Mouse (Mus musculus) intestine, embryonic 16.5 days (tissue): ENCODE measurements around the gene Rnase4. TPM values are rescaled to one million over a fixed set of nuclear protein-coding genes. Genes with fewer than 3 reads are reported as not detected.
A peak's percentile ranks its signal among the peaks of the same experiment; 100 is the strongest.

Source experiments
- ATAC-seq: fragments of 200-750 bp; cut with Nextera tagmentation; 2 replicates; pipeline ENCODE4 v1.8.0; 2017; ENCODE audit warnings: moderate TSS enrichment, moderate library complexity
- H3K27ac ChIP-seq: fragments of 300-500 bp; sonication (generic); 2 replicates; pipeline ENCODE4 v1.5.1; 2014; ENCODE audit warnings: mild to moderate bottlenecking, low read length
- H3K27me3 ChIP-seq: fragments of 300-500 bp; sonication (generic); replicated peaks from 2 replicates; pipeline ENCODE4 v1.6.1; 2014; ENCODE audit warnings: low read length, control low read depth, mixed read lengths; ENCODE audit not compliant: control insufficient read depth, insufficient read depth
- H3K36me3 ChIP-seq: fragments of 300-500 bp; sonication (generic); 2 replicates; pipeline ENCODE4 v1.6.1; 2014; ENCODE audit warnings: low read length, control low read depth; ENCODE audit not compliant: control insufficient read depth, insufficient read depth
- H3K4me1 ChIP-seq: fragments of 300-500 bp; sonication (generic); 2 replicates; pipeline ENCODE4 v1.6.1; 2014; ENCODE audit warnings: low read length, control low read depth, mixed read lengths; ENCODE audit not compliant: control insufficient read depth, insufficient read depth
- H3K4me2 ChIP-seq: fragments of 300-500 bp; sonication (generic); 2 replicates; pipeline ENCODE4 v1.6.1; 2014; ENCODE audit warnings: low read depth, low read length, control low read depth
- H3K4me3 ChIP-seq: fragments of 300-500 bp; sonication (generic); 2 replicates; pipeline ENCODE4 v1.5.1; 2014; ENCODE audit warnings: mild to moderate bottlenecking, low read length
- H3K9ac ChIP-seq: fragments of 300-500 bp; sonication (generic); 2 replicates; pipeline ENCODE4 v1.6.1; 2014; ENCODE audit warnings: low read depth, low read length
- H3K9me3 ChIP-seq: fragments of 300-500 bp; sonication (generic); 2 replicates; pipeline ENCODE4 v1.6.1; 2016; ENCODE audit warnings: low read length, control low read depth; ENCODE audit not compliant: control insufficient read depth
- WGBS: fragments of 180-500 bp; shearing (Covaris S2); extraction: QIAGEN DNeasy Blood & Tissue Kit; methylation state at CpG from one replicate; pipeline ENCODE4 v1.1.7; 2014; 5-methylcytosine and 5-hydroxymethylcytosine counted together
- polyA plus RNA-seq: library from polyadenylated mRNA; unstranded; fragments of >200 nt; fragmentation: Nextera tagmentation; extraction: Ambion mirVana; gene quantifications from 2 replicates; pipeline ENCODE4 v1.2.1, GENCODE M21; 2015

Rnase4 gene
- polyA plus RNA-seq = 288 and 336 TPM in 2 replicates

GRCm38 (mm10) chr14:51090921-51091900, at the start of gene Rnase4, which contains the start of gene Ang:
TSS of gene Rnase4 (plus strand) at chr14:51091077.
TSS of gene Ang (plus strand) at chr14:51091150.
- Histone ChIP-seq H3K27ac (peak within 1 kb of the TSS; percentile 85), H3K9ac (peak within 1 kb of the TSS; percentile 73), H3K27me3 (no peaks in the 10 kb centered on the region), H3K4me2 (peak within 1 kb of the TSS; percentile 70), H3K4me1 (peaks cover 21% of the 10 kb centered on the region; the same call in 1 of the 2 replicates), H3K4me3 (peak within 1 kb of the TSS; percentile 75), H3K36me3 (no peaks in the 10 kb centered on the region), H3K9me3 (no peaks in the 10 kb centered on the region)
- WGBS = 5% methylated on average over 33 of the region's 33 CpGs
- ATAC-seq = peak; percentile 29

GRCm38 (mm10) chr14:51041769-51042168, 49.1 kb upstream of the Rnase4 start, which contains the start of gene Rnase9:
TSS of gene Rnase9 (minus strand) at chr14:51041869.
- no peak for ATAC-seq
- WGBS = 79% methylated on average over 6 of the region's 6 CpGs
- Histone ChIP-seq H3K27me3 (no peaks in the 10 kb centered on the region), H3K9me3 (no peaks in the 10 kb centered on the region), H3K4me1 (no peaks in the 10 kb centered on the region), H3K9ac (no peak within 1 kb of the TSS), H3K4me2 (no peak within 1 kb of the TSS), H3K27ac (no peak within 1 kb of the TSS), H3K36me3 (no peaks in the 10 kb centered on the region), H3K4me3 (no peak within 1 kb of the TSS)

GRCm38 (mm10) chr14:51047846-51048245, 43.0 kb upstream of the Rnase4 start:
- no peaks in the 10 kb centered on the region for H3K27me3 ChIP-seq
- H3K9ac ChIP-seq = no peak overlapping the region
- no peak overlapping the region for H3K4me2 ChIP-seq
- ATAC-seq = no peak
- H3K4me1 ChIP-seq = no peaks in the 10 kb centered on the region
- WGBS = 36% methylated on average over 5 of the region's 5 CpGs
- H3K4me3 ChIP-seq = no peak overlapping the region
- H3K36me3 ChIP-seq = no peaks in the 10 kb centered on the region
- no peaks in the 10 kb centered on the region for H3K9me3 ChIP-seq
- H3K27ac ChIP-seq = no peak overlapping the region

- 0 out of 2 replicates have a peak, but pooled peaks cover 3% of the 10 kb centered on the region for H3K4me1 ChIP-seq
- no peak within 1 kb of the TSS for H3K9ac ChIP-seq
- H3K4me2 ChIP-seq = no peak within 1 kb of the TSS
- H3K27me3 ChIP-seq = no peaks in the 10 kb centered on the region
- no peaks in the 10 kb centered on the region for H3K36me3 ChIP-seq
- no peak for ATAC-seq
- H3K4me3 ChIP-seq = no peak within 1 kb of the TSS
- no peak within 1 kb of the TSS for H3K27ac ChIP-seq
- no peaks in the 10 kb centered on the region for H3K9me3 ChIP-seq
- 81% methylated on average over 2 of the region's 2 CpGs for WGBS
These were observed 40.8 kb upstream of the Rnase4 start, which contains the start of gene Rnase11 for GRCm38 (mm10) chr14:51050063-51050462. TSS of gene Rnase11 (minus strand) at chr14:51050163.

- ATAC-seq = no peak
- WGBS = 60% methylated on average over 5 of the region's 5 CpGs
- H3K9ac ChIP-seq = no peak overlapping the region
- H3K4me1 ChIP-seq = 0 out of 2 replicates have a peak, but pooled peaks cover 3% of the 10 kb centered on the region
- no peak overlapping the region for H3K27ac ChIP-seq
- H3K36me3 ChIP-seq = no peaks in the 10 kb centered on the region
- no peaks in the 10 kb centered on the region for H3K27me3 ChIP-seq
- no peaks in the 10 kb centered on the region for H3K9me3 ChIP-seq
- no peak overlapping the region for H3K4me2 ChIP-seq
- H3K4me3 ChIP-seq = no peak overlapping the region
These were observed 38.9 kb upstream of the Rnase4 start for GRCm38 (mm10) chr14:51051941-51052340.

GRCm38 (mm10) chr14:51053176-51053575, 37.7 kb upstream of the Rnase4 start:
- Histone ChIP-seq H3K9ac (no peak overlapping the region), H3K4me3 (no peak overlapping the region), H3K9me3 (no peaks in the 10 kb centered on the region), H3K27me3 (no peaks in the 10 kb centered on the region), H3K27ac (no peak overlapping the region), H3K4me1 (0 out of 2 replicates have a peak, but pooled peaks cover 3% of the 10 kb centered on the region), H3K4me2 (no peak overlapping the region), H3K36me3 (no peaks in the 10 kb centered on the region)
- ATAC-seq = no peak
- WGBS = 60% methylated on average over 5 of the region's 5 CpGs

GRCm38 (mm10) chr14:51054243-51055237, 36.3 kb upstream of the Rnase4 start:
- Histone ChIP-seq H3K27ac (no peak overlapping the region), H3K9me3 (no peaks in the 10 kb centered on the region), H3K9ac (no peak overlapping the region), H3K4me2 (no peak overlapping the region), H3K36me3 (no peaks in the 10 kb centered on the region), H3K27me3 (no peaks in the 10 kb centered on the region), H3K4me3 (no peak overlapping the region), H3K4me1 (0 out of 2 replicates have a peak, but pooled peaks cover 3% of the 10 kb centered on the region)
- ATAC-seq = no peak
- WGBS = 66% methylated on average over 13 of the region's 13 CpGs

- H3K27ac ChIP-seq = no peak within 1 kb of the TSS
These were observed 33.5 kb upstream of the Rnase4 start, which contains the start of gene Rnase12 for GRCm38 (mm10) chr14:51057401-51057831. TSS of gene Rnase12 (minus strand) at chr14:51057661.

More at GRCm38 (mm10) chr14:51057401-51057831, 33.5 kb upstream of the Rnase4 start, which contains the start of gene Rnase12:
- WGBS = 45% methylated on average over 9 of the region's 9 CpGs
- ATAC-seq = peak; percentile 88
- Histone ChIP-seq H3K9me3 (no peaks in the 10 kb centered on the region), H3K4me3 (no peak within 1 kb of the TSS), H3K4me1 (0 out of 2 replicates have a peak, but pooled peaks cover 3% of the 10 kb centered on the region), H3K36me3 (no peaks in the 10 kb centered on the region), H3K9ac (no peak within 1 kb of the TSS), H3K27me3 (no peaks in the 10 kb centered on the region), H3K4me2 (no peak within 1 kb of the TSS)
